Mouse (Mus musculus): ENCODE results near the gene Kcnt1. TPM values are rescaled to one million over a fixed set of nuclear protein-coding genes. Genes with fewer than 3 reads are reported as not detected.

The Kcnt1 gene
- polyA plus RNA-seq, 1 experiment from 2014 or later = 0.10 TPM

- Histone ChIP-seq H3K4me1 (peaks cover 5% of the 10 kb centered on the region; the same call in 1 of the 2 replicates), H3K9me3 (no peaks in the 10 kb centered on the region)
Measured at GRCm38 (mm10) chr2:25850330-25850729, 13.2 kb upstream of the Kcnt1 start.

GRCm38 (mm10) chr2:25852626-25853025, 10.9 kb upstream of the Kcnt1 start:
- no peaks in the 10 kb centered on the region; the same call in 1 of the 2 replicates for H3K27me3 ChIP-seq (replicated peaks; ENCODE audit: low read depth, poor library complexity, severe bottlenecking)
- no peaks in the 10 kb centered on the region for H3K36me3 ChIP-seq (replicated peaks)
- DNase-seq (ENCODE audit: low spot score) = no peak
- no peaks in the 10 kb centered on the region for H3K9me3 ChIP-seq
- no peak overlapping the region for H3K27ac ChIP-seq (replicated peaks)
- H3K4me3 ChIP-seq = no peak overlapping the region
- peaks cover 5% of the 10 kb centered on the region; the same call in 1 of the 2 replicates for H3K4me1 ChIP-seq
- 70% methylated on average over 3 of the region's 3 CpGs for WGBS

More at GRCm38 (mm10) chr2:25850330-25850729, 13.2 kb upstream of the Kcnt1 start:
- 20% methylated on average over 4 of the region's 4 CpGs for WGBS
- Histone ChIP-seq H3K36me3 (replicated peaks) (no peaks in the 10 kb centered on the region), H3K27me3 (replicated peaks; ENCODE audit: low read depth, poor library complexity, severe bottlenecking) (no peaks in the 10 kb centered on the region; the same call in 1 of the 2 replicates), H3K4me3 (no peak overlapping the region), H3K27ac (replicated peaks) (no peak overlapping the region)
- DNase-seq (ENCODE audit: low spot score) = peak; percentile 67

- WGBS = 87% methylated on average over 5 of the region's 5 CpGs
- H3K36me3 ChIP-seq (replicated peaks) = no peaks in the 10 kb centered on the region
- no peaks in the 10 kb centered on the region for H3K9me3 ChIP-seq
- no peak overlapping the region for H3K27ac ChIP-seq (replicated peaks)
- H3K4me3 ChIP-seq = no peak overlapping the region
- DNase-seq (ENCODE audit: low spot score) = no peak
- H3K4me1 ChIP-seq = peaks cover 5% of the 10 kb centered on the region; the same call in 1 of the 2 replicates
- no peaks in the 10 kb centered on the region; the same call in 1 of the 2 replicates for H3K27me3 ChIP-seq (replicated peaks; ENCODE audit: low read depth, poor library complexity, severe bottlenecking)
Measured at GRCm38 (mm10) chr2:25853998-25854397, 9.5 kb upstream of the Kcnt1 start.

- DNase-seq (ENCODE audit: low spot score) = no peak
- peaks cover 22% of the 10 kb centered on the region for H3K4me1 ChIP-seq
- 83% methylated on average over 3 of the region's 3 CpGs for WGBS
- H3K27ac ChIP-seq (replicated peaks) = no peak overlapping the region
- no peaks in the 10 kb centered on the region for H3K36me3 ChIP-seq (replicated peaks)
- peaks cover 32% of the 10 kb centered on the region for H3K27me3 ChIP-seq (replicated peaks; ENCODE audit: low read depth, poor library complexity, severe bottlenecking)
- no peaks in the 10 kb centered on the region for H3K9me3 ChIP-seq
- H3K4me3 ChIP-seq = no peak overlapping the region
Measured at GRCm38 (mm10) chr2:25859891-25860290, 3.6 kb upstream of the Kcnt1 start.

- H3K27ac ChIP-seq (replicated peaks) = no peak overlapping the region
- H3K9me3 ChIP-seq = no peaks in the 10 kb centered on the region
- no peaks in the 10 kb centered on the region for H3K36me3 ChIP-seq (replicated peaks)
- peaks cover 22% of the 10 kb centered on the region for H3K4me1 ChIP-seq
- 76% methylated on average over 2 of the region's 2 CpGs for WGBS
- no peak for DNase-seq (ENCODE audit: low spot score)
- H3K4me3 ChIP-seq = no peak overlapping the region
- H3K27me3 ChIP-seq (replicated peaks; ENCODE audit: low read depth, poor library complexity, severe bottlenecking) = peaks cover 53% of the 10 kb centered on the region
Measured at GRCm38 (mm10) chr2:25862038-25862437, 1.5 kb upstream of the Kcnt1 start.

- WGBS = 62% methylated on average over 5 of the region's 5 CpGs
- Histone ChIP-seq H3K36me3 (replicated peaks) (no peaks in the 10 kb centered on the region), H3K27me3 (replicated peaks; ENCODE audit: low read depth, poor library complexity, severe bottlenecking) (peaks cover 60% of the 10 kb centered on the region), H3K4me1 (peaks cover 22% of the 10 kb centered on the region), H3K4me3 (peak overlapping the region; percentile 65; the same call in 1 of the 2 replicates), H3K9me3 (no peaks in the 10 kb centered on the region), H3K27ac (replicated peaks) (no peak overlapping the region)
- DNase-seq (ENCODE audit: low spot score) = no peak
Measured at GRCm38 (mm10) chr2:25862696-25863270, 751 bp upstream of the Kcnt1 start.

- Histone ChIP-seq H3K27ac (replicated peaks) (no peak overlapping the region), H3K4me1 (peaks cover 22% of the 10 kb centered on the region), H3K27me3 (replicated peaks; ENCODE audit: low read depth, poor library complexity, severe bottlenecking) (peaks cover 63% of the 10 kb centered on the region), H3K4me3 (peak overlapping the region; percentile 65), H3K9me3 (no peaks in the 10 kb centered on the region), H3K36me3 (replicated peaks) (no peaks in the 10 kb centered on the region)
- DNase-seq (ENCODE audit: low spot score) = no peak
- WGBS = 6% methylated on average over 18 of the region's 18 CpGs
Measured at GRCm38 (mm10) chr2:25864230-25864629, 696 bp downstream of the Kcnt1 start.

GRCm38 (mm10) chr2:25865412-25865811, 1.9 kb downstream of the Kcnt1 start:
- Histone ChIP-seq H3K27ac (replicated peaks) (no peak overlapping the region), H3K4me1 (peaks cover 22% of the 10 kb centered on the region), H3K27me3 (replicated peaks; ENCODE audit: low read depth, poor library complexity, severe bottlenecking) (peaks cover 63% of the 10 kb centered on the region), H3K36me3 (replicated peaks) (no peaks in the 10 kb centered on the region), H3K4me3 (no peak overlapping the region), H3K9me3 (no peaks in the 10 kb centered on the region)
- 7% methylated on average over 4 of the region's 4 CpGs for WGBS
- DNase-seq (ENCODE audit: low spot score) = no peak

GRCm38 (mm10) chr2:25866656-25867055, 3.1 kb downstream of the Kcnt1 start:
- H3K27me3 ChIP-seq (replicated peaks; ENCODE audit: low read depth, poor library complexity, severe bottlenecking) = peaks cover 63% of the 10 kb centered on the region
- H3K27ac ChIP-seq (replicated peaks) = no peak overlapping the region
- H3K36me3 ChIP-seq (replicated peaks) = no peaks in the 10 kb centered on the region
- 58% methylated on average over 5 of the region's 5 CpGs for WGBS
- H3K4me1 ChIP-seq = peaks cover 22% of the 10 kb centered on the region
- H3K4me3 ChIP-seq = no peak overlapping the region
- no peaks in the 10 kb centered on the region for H3K9me3 ChIP-seq
- no peak for DNase-seq (ENCODE audit: low spot score)

- Histone ChIP-seq H3K9me3 (peaks cover 4% of the 10 kb centered on the region; the same call in 1 of the 2 replicates), H3K27ac (replicated peaks) (no peak overlapping the region), H3K36me3 (replicated peaks) (no peaks in the 10 kb centered on the region), H3K4me3 (peak overlapping the region; percentile 60), H3K4me1 (peaks cover 9% of the 10 kb centered on the region), H3K27me3 (replicated peaks; ENCODE audit: low read depth, poor library complexity, severe bottlenecking) (peaks cover 49% of the 10 kb centered on the region)
- WGBS = 24% methylated on average over 7 of the region's 7 CpGs
- no peak for DNase-seq (ENCODE audit: low spot score)
Measured at GRCm38 (mm10) chr2:25877250-25877735, 13.8 kb downstream of the Kcnt1 start.

GRCm38 (mm10) chr2:25877736-25878268, 14.3 kb downstream of the Kcnt1 start:
- Histone ChIP-seq H3K27me3 (replicated peaks; ENCODE audit: low read depth, poor library complexity, severe bottlenecking) (peaks cover 49% of the 10 kb centered on the region), H3K9me3 (peaks cover 4% of the 10 kb centered on the region; the same call in 1 of the 2 replicates)
- WGBS = 3% methylated on average over 49 of the region's 49 CpGs

GRCm38 (mm10) chr2:25878516-25878915, 15.0 kb downstream of the Kcnt1 start:
- Histone ChIP-seq H3K36me3 (replicated peaks) (no peaks in the 10 kb centered on the region), H3K4me3 (no peak overlapping the region), H3K27ac (replicated peaks) (no peak overlapping the region), H3K27me3 (replicated peaks; ENCODE audit: low read depth, poor library complexity, severe bottlenecking) (peaks cover 49% of the 10 kb centered on the region), H3K9me3 (peaks cover 4% of the 10 kb centered on the region; the same call in 1 of the 2 replicates), H3K4me1 (peaks cover 9% of the 10 kb centered on the region)
- no peak for DNase-seq (ENCODE audit: low spot score)
- WGBS = 72% methylated on average over 2 of the region's 2 CpGs

More at GRCm38 (mm10) chr2:25877736-25878268, 14.3 kb downstream of the Kcnt1 start:
- H3K27ac ChIP-seq (replicated peaks) = peak overlapping the region; percentile 67
- DNase-seq (ENCODE audit: low spot score) = peak; percentile 16
- peaks cover 9% of the 10 kb centered on the region for H3K4me1 ChIP-seq
- H3K36me3 ChIP-seq (replicated peaks) = no peaks in the 10 kb centered on the region
- H3K4me3 ChIP-seq = peak overlapping the region; percentile 60

GRCm38 (mm10) chr2:25879061-25879460, 15.5 kb downstream of the Kcnt1 start:
- no peak for DNase-seq (ENCODE audit: low spot score)
- Histone ChIP-seq H3K4me3 (no peak overlapping the region), H3K27me3 (replicated peaks; ENCODE audit: low read depth, poor library complexity, severe bottlenecking) (peaks cover 49% of the 10 kb centered on the region), H3K27ac (replicated peaks) (no peak overlapping the region), H3K9me3 (peaks cover 4% of the 10 kb centered on the region; the same call in 1 of the 2 replicates), H3K36me3 (replicated peaks) (no peaks in the 10 kb centered on the region), H3K4me1 (peaks cover 9% of the 10 kb centered on the region)
- WGBS = 73% methylated on average over 4 of the region's 4 CpGs

Data from embryonic facial prominence, embryonic 10.5 days (tissue).